Mouse (Mus musculus): Measurements from ENCODE around the gene Kalrn. TPM values are rescaled to one million over a fixed set of nuclear protein-coding genes. Genes with fewer than 3 reads are reported as not detected.

Gene Kalrn
- polyA plus RNA-seq, 1 experiment from 2014 or later = 12.7 TPM

DNA sequence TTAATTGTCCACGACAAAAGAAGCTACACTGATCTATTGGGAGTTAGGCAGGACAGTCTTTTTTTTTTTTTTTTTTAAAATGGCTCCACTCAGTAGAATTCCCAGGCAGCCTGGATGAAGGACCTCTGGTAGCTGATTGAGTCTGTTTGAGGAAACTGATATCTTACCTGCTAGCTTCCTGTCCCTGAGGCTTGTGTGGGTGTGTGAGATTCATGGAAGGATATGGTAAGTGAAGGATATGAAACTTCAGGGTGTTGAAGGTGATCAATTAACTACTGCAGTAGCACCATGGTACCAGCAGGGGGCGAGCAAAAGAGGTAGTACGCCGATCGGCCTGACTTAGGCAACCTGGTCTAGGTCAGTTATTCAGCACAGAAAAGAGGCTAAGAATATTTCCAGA is 577.3 kb downstream of the Kalrn start:
- 5% methylated on average over 5 of the region's 5 CpGs for WGBS (ENCODE audit: insufficient replicate concordance)
- Histone ChIP-seq H3K4me3 (replicated peaks) (no peak overlapping the region), H3K4me2 (no peak overlapping the region), H3K9ac (no peak overlapping the region), H3K27ac (no peak overlapping the region), H3K9me3 (replicated peaks) (no peaks in the 10 kb centered on the region), H3K27me3 (peaks cover 3% of the 10 kb centered on the region; the same call in 1 of the 2 replicates), H3K4me1 (replicated peaks) (0 out of 2 replicates have a peak, but pooled peaks cover 2% of the 10 kb centered on the region), H3K36me3 (no peaks in the 10 kb centered on the region)
- DNase-seq (peak; percentile 61), ATAC-seq (ENCODE audit: low read depth) (no peak)

DNA sequence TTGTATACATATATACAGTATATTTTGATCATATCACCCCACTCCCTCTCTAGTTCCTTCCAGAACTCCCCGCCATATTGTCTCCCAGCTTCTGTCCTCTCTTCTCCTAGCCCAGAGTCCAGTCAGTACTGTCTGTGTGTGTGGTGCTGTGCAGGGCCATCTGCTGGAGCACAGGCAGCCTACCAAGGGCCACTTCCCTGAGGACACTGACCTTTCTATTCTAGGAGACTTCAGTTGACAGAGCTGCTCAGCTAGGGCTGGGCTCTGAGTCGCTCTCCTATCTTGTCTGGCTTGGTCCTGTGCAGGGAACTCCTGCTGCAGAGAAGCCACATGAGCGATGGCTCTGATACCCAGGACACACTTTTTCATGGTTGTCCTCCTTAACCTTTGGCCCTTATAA is 577.8 kb downstream of the Kalrn start:
- no peaks in the 10 kb centered on the region for H3K9me3 ChIP-seq (replicated peaks)
- no peak overlapping the region for H3K4me3 ChIP-seq (replicated peaks)
- 0 out of 2 replicates have a peak, but pooled peaks cover 2% of the 10 kb centered on the region for H3K4me1 ChIP-seq (replicated peaks)
- ATAC-seq (ENCODE audit: low read depth) = no peak
- H3K27me3 ChIP-seq = peaks cover 3% of the 10 kb centered on the region; the same call in 1 of the 2 replicates
- DNase-seq = no peak
- no peak overlapping the region for H3K27ac ChIP-seq
- H3K9ac ChIP-seq = no peak overlapping the region
- WGBS (ENCODE audit: insufficient replicate concordance) = 53% methylated on average over 3 of the region's 3 CpGs
- H3K36me3 ChIP-seq = no peaks in the 10 kb centered on the region
- no peak overlapping the region for H3K4me2 ChIP-seq

DNA sequence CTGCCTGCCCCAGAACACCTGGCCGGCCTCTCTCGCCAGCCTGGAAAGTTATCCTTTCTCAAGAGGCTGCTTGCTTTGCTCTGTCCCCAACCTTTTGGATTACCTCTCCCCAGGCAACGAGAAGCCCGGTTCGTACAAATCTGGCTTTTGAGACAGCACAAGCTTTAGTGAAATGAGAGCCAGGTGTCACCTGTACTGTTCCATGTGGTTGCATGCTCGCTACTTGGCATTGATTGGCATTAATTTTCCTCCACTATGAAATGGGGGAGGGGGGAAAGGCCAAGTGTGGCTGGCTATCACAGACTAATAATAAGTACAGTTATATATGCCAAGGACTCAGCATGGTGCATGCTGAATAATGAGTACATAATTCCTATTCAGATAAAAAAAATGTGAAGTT is 579.0 kb downstream of the Kalrn start:
- ATAC-seq (ENCODE audit: low read depth) = no peak
- Histone ChIP-seq H3K27ac (no peak overlapping the region), H3K9me3 (replicated peaks) (no peaks in the 10 kb centered on the region), H3K9ac (no peak overlapping the region), H3K4me2 (no peak overlapping the region), H3K4me1 (replicated peaks) (0 out of 2 replicates have a peak, but pooled peaks cover 2% of the 10 kb centered on the region), H3K36me3 (no peaks in the 10 kb centered on the region), H3K27me3 (peaks cover 3% of the 10 kb centered on the region; the same call in 1 of the 2 replicates), H3K4me3 (replicated peaks) (no peak overlapping the region)
- no peak for DNase-seq
- 79% methylated on average over 6 of the region's 6 CpGs for WGBS (ENCODE audit: insufficient replicate concordance)

DNA sequence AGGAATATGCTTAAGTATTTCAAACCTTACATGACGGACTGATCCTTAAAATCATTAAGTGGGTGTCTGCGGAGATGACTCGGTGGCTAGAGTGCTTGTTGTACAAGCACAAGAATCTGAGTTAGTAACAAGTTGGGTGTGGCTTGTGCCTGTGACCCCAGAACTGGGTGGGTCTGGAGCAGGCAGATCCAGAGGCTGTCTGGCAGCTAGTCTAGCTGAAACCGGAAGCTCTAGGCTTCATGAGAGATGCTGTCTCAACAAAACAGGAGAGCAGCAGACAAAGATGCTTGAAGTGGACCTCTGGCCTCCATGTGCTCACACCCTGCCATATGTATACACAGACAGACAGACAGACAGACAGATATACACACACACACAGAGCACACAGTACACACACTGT is 582.6 kb downstream of the Kalrn start:
- Histone ChIP-seq H3K9ac (no peak overlapping the region), H3K27ac (no peak overlapping the region), H3K4me1 (replicated peaks) (no peaks in the 10 kb centered on the region), H3K9me3 (replicated peaks) (no peaks in the 10 kb centered on the region), H3K4me3 (replicated peaks) (no peak overlapping the region), H3K4me2 (no peak overlapping the region), H3K36me3 (no peaks in the 10 kb centered on the region), H3K27me3 (no peaks in the 10 kb centered on the region)
- no peak for ATAC-seq (ENCODE audit: low read depth)
- 66% methylated on average over 4 of the region's 4 CpGs for WGBS (ENCODE audit: insufficient replicate concordance)
- DNase-seq = no peak

DNA sequence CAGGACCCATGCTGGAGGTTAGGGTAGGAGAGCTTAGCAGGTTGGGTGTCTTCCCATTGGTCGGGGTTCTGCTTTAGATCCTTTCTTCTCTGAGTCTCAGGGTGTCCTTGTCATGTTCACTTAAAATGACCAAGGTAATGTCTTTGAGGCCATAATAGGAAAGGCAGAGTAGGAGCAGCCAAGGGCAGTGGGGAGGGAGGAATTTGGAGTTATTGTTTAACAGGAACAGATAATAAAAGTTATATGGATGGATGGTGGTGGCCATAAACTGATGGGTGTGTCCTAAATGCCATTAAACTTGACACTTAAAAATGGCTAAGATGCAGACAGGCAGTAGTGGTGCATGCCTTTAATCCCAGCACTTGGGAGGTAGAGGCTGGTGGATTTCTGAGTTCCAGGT is 584.2 kb downstream of the Kalrn start:
- no peaks in the 10 kb centered on the region for H3K27me3 ChIP-seq
- H3K4me3 ChIP-seq (replicated peaks) = no peak overlapping the region
- no peak for DNase-seq
- ATAC-seq (ENCODE audit: low read depth) = no peak
- H3K36me3 ChIP-seq = no peaks in the 10 kb centered on the region
- H3K9me3 ChIP-seq (replicated peaks) = no peaks in the 10 kb centered on the region
- H3K4me2 ChIP-seq = no peak overlapping the region
- WGBS (ENCODE audit: insufficient replicate concordance) = 78% methylated on average over 1 of the region's 1 CpGs
- H3K27ac ChIP-seq = no peak overlapping the region
- no peaks in the 10 kb centered on the region for H3K4me1 ChIP-seq (replicated peaks)
- H3K9ac ChIP-seq = no peak overlapping the region

DNA sequence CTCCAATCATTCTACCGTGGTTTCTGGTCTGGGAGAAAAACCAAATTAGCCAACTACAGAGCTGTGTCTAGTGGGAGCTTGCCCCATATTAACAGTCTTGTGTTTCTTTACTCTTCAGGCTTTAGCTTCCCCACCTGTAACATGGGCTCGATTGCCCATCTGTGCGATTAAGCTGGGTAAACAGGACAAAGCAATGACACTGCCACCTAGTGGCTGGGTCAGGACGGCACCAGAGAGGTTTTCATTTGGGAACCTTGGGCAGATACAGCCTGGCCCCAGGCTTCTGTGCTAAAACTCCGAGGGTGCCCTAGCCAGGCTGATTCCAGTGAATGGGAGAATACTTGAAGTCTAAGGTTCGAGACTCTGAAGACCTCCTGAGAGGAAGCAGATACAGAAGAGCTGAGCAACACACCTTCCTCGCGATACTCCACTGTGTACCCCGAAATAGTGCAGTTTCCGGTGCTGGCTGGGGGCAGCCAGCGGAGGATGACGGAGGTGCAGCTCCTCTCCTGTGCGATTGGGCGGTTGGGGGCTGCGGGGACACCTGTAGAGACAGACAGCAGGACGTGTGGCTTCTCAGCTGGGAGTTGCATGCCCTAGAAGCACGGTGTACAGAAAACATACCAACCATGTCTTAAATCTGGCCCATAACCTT is 584.8 kb downstream of the Kalrn start:
- H3K36me3 ChIP-seq = no peaks in the 10 kb centered on the region
- H3K4me3 ChIP-seq (replicated peaks) = no peak overlapping the region
- no peaks in the 10 kb centered on the region for H3K4me1 ChIP-seq (replicated peaks)
- H3K4me2 ChIP-seq = no peak overlapping the region
- no peak overlapping the region for H3K9ac ChIP-seq
- H3K27ac ChIP-seq = no peak overlapping the region
- no peaks in the 10 kb centered on the region for H3K27me3 ChIP-seq
- WGBS (ENCODE audit: insufficient replicate concordance) = 44% methylated on average over 17 of the region's 17 CpGs
- ATAC-seq (ENCODE audit: low read depth) (no peak), DNase-seq (peak; percentile 28)
- H3K9me3 ChIP-seq (replicated peaks) = no peaks in the 10 kb centered on the region

DNA sequence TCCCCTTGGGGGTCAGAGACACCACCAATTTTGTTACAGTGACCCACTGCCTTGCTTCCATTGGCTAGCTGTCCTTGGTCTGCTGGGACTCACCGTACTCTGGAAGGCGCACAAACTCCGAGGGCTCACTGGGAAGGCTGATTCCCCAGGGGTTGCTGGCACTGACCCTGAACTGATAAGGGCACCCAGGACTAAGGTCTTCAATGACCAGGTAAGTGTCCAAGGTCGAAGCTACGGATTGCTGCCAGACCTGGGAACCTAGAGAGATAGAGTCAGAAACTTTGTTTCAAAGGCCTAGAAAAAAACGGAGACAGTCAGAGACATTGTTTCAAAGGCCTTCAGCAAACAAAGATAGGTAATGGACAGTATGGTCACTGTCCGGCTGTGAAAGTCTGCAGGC is 586.3 kb downstream of the Kalrn start:
- Histone ChIP-seq H3K4me3 (replicated peaks) (no peak overlapping the region), H3K9me3 (replicated peaks) (no peaks in the 10 kb centered on the region), H3K27me3 (no peaks in the 10 kb centered on the region), H3K27ac (no peak overlapping the region), H3K4me2 (no peak overlapping the region), H3K36me3 (no peaks in the 10 kb centered on the region), H3K4me1 (replicated peaks) (no peaks in the 10 kb centered on the region), H3K9ac (no peak overlapping the region)
- 65% methylated on average over 7 of the region's 7 CpGs for WGBS (ENCODE audit: insufficient replicate concordance)
- DNase-seq (no peak), ATAC-seq (ENCODE audit: low read depth) (no peak)

DNA sequence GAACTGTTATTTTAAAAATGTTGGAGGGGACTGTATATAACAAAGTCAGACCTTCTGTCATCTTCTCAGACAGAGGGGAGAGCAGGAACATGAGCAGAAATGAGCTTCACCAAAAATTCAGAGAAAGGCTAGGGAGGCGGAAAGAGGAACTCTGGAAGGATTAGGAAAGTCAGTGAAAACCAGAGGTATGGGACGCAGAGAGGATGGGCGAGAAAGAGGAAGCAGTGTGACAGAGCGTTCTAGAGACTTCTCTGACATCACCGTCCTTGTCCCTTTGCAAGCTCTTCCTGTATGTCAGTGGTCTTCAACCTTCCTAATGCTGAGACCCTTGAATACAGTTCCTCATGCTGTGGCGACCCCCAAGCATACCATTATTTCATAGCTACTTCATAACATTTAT is 588.0 kb downstream of the Kalrn start:
- Histone ChIP-seq H3K4me1 (replicated peaks) (no peaks in the 10 kb centered on the region), H3K9me3 (replicated peaks) (no peaks in the 10 kb centered on the region), H3K4me2 (no peak overlapping the region), H3K4me3 (replicated peaks) (no peak overlapping the region), H3K36me3 (no peaks in the 10 kb centered on the region), H3K27ac (no peak overlapping the region), H3K27me3 (no peaks in the 10 kb centered on the region), H3K9ac (no peak overlapping the region)
- no peak for DNase-seq
- ATAC-seq (ENCODE audit: low read depth) = no peak
- WGBS (ENCODE audit: insufficient replicate concordance) = 13% methylated on average over 6 of the region's 6 CpGs

DNA sequence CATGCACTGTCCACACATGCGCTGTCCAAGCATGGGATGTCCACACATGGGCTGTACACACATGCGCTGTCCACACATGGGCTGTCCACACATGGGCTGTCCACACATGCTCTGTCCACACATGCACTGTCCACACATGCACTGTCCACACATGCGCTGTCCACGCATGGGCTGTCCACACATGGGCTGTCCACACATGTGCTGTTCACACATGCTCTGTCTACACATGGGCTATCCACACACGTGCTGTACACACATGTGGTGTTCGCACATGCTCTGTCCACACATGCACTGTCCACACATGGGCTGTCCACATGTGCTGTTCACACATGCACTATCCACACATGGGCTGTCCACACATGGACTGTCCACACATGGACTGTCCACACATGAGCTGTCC is 589.6 kb downstream of the Kalrn start:
- Histone ChIP-seq H3K27ac (no peak overlapping the region), H3K4me2 (no peak overlapping the region), H3K27me3 (no peaks in the 10 kb centered on the region), H3K9me3 (replicated peaks) (no peaks in the 10 kb centered on the region), H3K9ac (no peak overlapping the region), H3K4me1 (replicated peaks) (no peaks in the 10 kb centered on the region), H3K4me3 (replicated peaks) (no peak overlapping the region), H3K36me3 (no peaks in the 10 kb centered on the region)
- DNase-seq (no peak), ATAC-seq (ENCODE audit: low read depth) (no peak)
- 85% methylated on average over 6 of the region's 6 CpGs for WGBS (ENCODE audit: insufficient replicate concordance)

DNA sequence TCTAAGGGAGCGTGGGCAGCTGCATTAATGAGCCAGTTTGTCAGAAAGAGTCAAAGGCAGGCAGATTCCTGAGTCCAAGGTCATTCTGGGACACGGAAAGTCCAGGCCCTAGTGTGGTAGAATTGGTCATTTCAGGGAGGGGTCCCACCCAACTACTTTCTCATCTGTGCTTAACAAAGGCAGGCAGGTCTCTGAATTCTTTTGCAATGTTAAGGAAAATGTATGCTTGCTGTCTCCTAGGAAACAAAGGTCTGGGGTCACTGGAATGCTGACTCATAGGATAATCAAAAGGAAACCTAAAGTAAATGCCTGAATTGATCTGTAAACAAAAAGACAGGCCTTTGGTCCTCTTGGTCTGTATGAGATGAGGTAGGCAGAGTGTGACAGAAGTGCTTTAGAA is 593.5 kb downstream of the Kalrn start:
- no peak for DNase-seq
- 60% methylated on average over 2 of the region's 2 CpGs for WGBS (ENCODE audit: insufficient replicate concordance)
- H3K36me3 ChIP-seq = no peaks in the 10 kb centered on the region
- no peak overlapping the region for H3K27ac ChIP-seq
- no peak overlapping the region for H3K4me3 ChIP-seq (replicated peaks)
- H3K9me3 ChIP-seq (replicated peaks) = no peaks in the 10 kb centered on the region; the same call in 1 of the 2 replicates
- H3K4me1 ChIP-seq (replicated peaks) = no peaks in the 10 kb centered on the region
- H3K27me3 ChIP-seq = no peaks in the 10 kb centered on the region
- no peak overlapping the region for H3K4me2 ChIP-seq
- ATAC-seq (ENCODE audit: low read depth) = no peak
- no peak overlapping the region for H3K9ac ChIP-seq

DNA sequence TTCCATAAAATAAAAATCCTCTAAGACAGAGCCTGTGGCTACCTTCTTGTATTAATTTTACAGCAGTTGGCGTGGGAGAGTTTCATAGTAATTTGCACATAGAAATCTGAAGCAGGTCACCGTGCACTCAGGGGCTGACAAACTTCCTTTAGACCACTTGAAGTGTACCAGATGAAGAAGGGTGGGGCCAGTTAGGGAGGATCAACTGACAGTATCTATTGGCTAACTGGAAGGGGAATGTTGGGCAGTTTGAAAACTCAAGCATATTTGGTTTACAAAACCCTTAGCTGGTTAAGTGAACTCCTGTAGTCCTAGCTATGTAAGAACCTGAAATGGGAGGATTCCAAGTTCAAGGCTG is 606.1 kb downstream of the Kalrn start:
- peak; percentile 74 for ATAC-seq (ENCODE audit: low read depth)
- WGBS (ENCODE audit: insufficient replicate concordance) = 19% methylated on average over 2 of the region's 2 CpGs
- H3K27ac ChIP-seq = peak overlapping the region; percentile 51
- H3K9ac ChIP-seq = peak overlapping the region; percentile 80
- peak overlapping the region; percentile 70 for H3K4me3 ChIP-seq (replicated peaks)
- H3K4me1 ChIP-seq (replicated peaks) = peaks cover 35% of the 10 kb centered on the region
- H3K27me3 ChIP-seq = no peaks in the 10 kb centered on the region
- H3K36me3 ChIP-seq = peaks cover 17% of the 10 kb centered on the region
- DNase-seq = peak; percentile 21
- peak overlapping the region; percentile 81 for H3K4me2 ChIP-seq
- no peaks in the 10 kb centered on the region for H3K9me3 ChIP-seq (replicated peaks)

DNA sequence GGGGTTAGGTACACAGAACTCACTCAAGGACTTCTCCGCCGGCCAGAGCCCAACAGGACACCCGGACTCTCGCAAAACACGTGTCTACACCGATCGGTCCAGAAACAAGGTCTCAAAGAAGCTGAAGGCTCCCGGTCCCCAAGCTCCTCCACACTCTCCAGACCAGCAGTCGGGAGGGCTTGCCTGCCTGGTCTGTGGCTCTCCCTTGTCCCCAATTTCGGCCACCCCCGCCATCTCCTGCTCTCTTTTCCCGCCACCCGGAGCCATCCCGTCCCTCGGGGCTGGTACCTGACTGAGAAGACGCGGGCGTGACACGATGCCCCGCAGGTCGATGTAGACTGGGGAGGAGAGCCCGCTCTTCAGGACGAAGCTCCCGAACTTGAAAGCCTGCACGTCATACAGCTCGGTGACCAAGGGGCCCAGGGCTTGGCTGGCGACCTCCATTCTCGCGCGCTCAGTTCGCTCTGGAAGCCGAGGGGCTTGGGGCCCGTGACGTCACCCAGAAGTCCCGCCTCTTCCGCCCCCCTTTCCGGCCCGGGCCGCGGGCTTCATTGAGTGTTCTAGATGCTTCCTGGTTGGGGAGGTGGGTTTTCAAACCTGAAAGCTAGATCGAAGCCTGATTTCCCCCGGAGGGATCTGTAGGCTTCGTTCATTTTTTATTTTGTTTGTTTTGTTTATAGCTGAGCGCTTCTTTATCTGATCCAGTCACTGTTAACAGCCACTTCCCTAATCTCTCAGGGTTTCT is 606.6 kb downstream of the Kalrn start, which contains the start of gene Umps:
Umps (minus strand) TSS at position 501 of the 745 bp plus-strand sequence.
- Histone ChIP-seq H3K4me3 (replicated peaks) (peak within 1 kb of the TSS; percentile 70), H3K36me3 (peaks cover 22% of the 10 kb centered on the region), H3K27ac (peak within 1 kb of the TSS; percentile 51), H3K9me3 (replicated peaks) (no peaks in the 10 kb centered on the region), H3K27me3 (no peaks in the 10 kb centered on the region), H3K9ac (peak within 1 kb of the TSS; percentile 80), H3K4me2 (peak within 1 kb of the TSS; percentile 81), H3K4me1 (replicated peaks) (peaks cover 35% of the 10 kb centered on the region)
- ATAC-seq (ENCODE audit: low read depth) (peak; percentile 86), DNase-seq (peak; percentile 76)
- under 1% methylated on average over 44 of the region's 44 CpGs for WGBS (ENCODE audit: insufficient replicate concordance)

Measured in liver, embryonic 13.5 days (tissue).